Mouse (Mus musculus): ENCODE measurements at regions not wholly inside any gene's neighbourhood (a gene's known extent, or its start where the extent isn't known, plus 50 kb on each side); places are given as distances from the start of the nearest gene placed in this dataset.

- TF ChIP-seq CTCF (IDR thresholded peaks at IDR 0.05; ENCODE audit: low read depth, low read length) (no peak), POLR2A (IDR thresholded peaks at IDR 0.05; ENCODE audit: borderline replicate concordance, low read depth, low read length) (no peak)
These were observed 82.2 kb upstream of the Lgalsl start for GRCm38 (mm10) chr11:20913042-20913441.
